Mouse (Mus musculus) kidney, adult 2 months (tissue): Measurements from ENCODE around the gene Drg1. TPM values are rescaled to one million over a fixed set of nuclear protein-coding genes. Genes with fewer than 3 reads are reported as not detected.
A peak's percentile ranks its signal among the peaks of the same experiment; 100 is the strongest.

Source experiments
- DNase-seq: peaks from one replicate; pipeline ENCODE4 v3.0.0; 2021
- H3K27ac ChIP-seq: fragments of 200-500 bp; 2 replicates; pipeline ENCODE4 v1.5.1; 2012; ENCODE audit warnings: low read depth, low read length, control low read depth, inconsistent platforms; ENCODE audit not compliant: insufficient read depth
- H3K27me3 ChIP-seq: fragments of 200-500 bp; replicated peaks from 2 replicates; pipeline ENCODE4 v1.6.1; 2012; ENCODE audit warnings: mild to moderate bottlenecking, moderate library complexity, low read length, inconsistent platforms; ENCODE audit not compliant: control insufficient read depth, insufficient read depth
- H3K36me3 ChIP-seq: fragments of 200-500 bp; 2 replicates; pipeline ENCODE4 v1.6.1; 2012; ENCODE audit warnings: mild to moderate bottlenecking, moderate library complexity, low read length, inconsistent platforms; ENCODE audit not compliant: control insufficient read depth, insufficient read depth
- H3K4me1 ChIP-seq: fragments of 200-500 bp; 2 replicates; pipeline ENCODE4 v1.6.1; 2011; ENCODE audit warnings: low read length; ENCODE audit not compliant: control insufficient read depth, insufficient read depth
- H3K4me3 ChIP-seq: fragments of 200-500 bp; 2 replicates; pipeline ENCODE4 v1.5.1; 2011; ENCODE audit warnings: mild to moderate bottlenecking, low read depth, low read length, control low read depth; ENCODE audit not compliant: insufficient read depth
- CTCF ChIP-seq: fragments of 200-500 bp; conservative IDR thresholded peaks from 2 replicates; pipeline ENCODE4 v1.5.1; 2011; ENCODE audit warnings: low read depth, mild to moderate bottlenecking, control low read depth, low read length, moderate library complexity, mixed read lengths; ENCODE audit not compliant: insufficient read depth, insufficient read length
- POLR2A ChIP-seq: fragments of 200-500 bp; IDR thresholded peaks from one replicate; pipeline ENCODE4 v1.6.1; 2011; ENCODE audit warnings: low read depth, low read length, control low read depth
- WGBS: fragments of 180-500 bp; shearing (Covaris S2); methylation state at CpG from one replicate; pipeline ENCODE4 v1.1.7; 2018; 5-methylcytosine and 5-hydroxymethylcytosine counted together
- polyA plus RNA-seq: library from polyadenylated mRNA; depleted of rRNA; stranded (reverse); fragments of >200 nt; gene quantifications from 2 replicates; pipeline ENCODE4 v1.2.3, GENCODE M21; 2012

Gene Drg1
- polyA plus RNA-seq, 1 experiment = 28.4 TPM

DNA sequence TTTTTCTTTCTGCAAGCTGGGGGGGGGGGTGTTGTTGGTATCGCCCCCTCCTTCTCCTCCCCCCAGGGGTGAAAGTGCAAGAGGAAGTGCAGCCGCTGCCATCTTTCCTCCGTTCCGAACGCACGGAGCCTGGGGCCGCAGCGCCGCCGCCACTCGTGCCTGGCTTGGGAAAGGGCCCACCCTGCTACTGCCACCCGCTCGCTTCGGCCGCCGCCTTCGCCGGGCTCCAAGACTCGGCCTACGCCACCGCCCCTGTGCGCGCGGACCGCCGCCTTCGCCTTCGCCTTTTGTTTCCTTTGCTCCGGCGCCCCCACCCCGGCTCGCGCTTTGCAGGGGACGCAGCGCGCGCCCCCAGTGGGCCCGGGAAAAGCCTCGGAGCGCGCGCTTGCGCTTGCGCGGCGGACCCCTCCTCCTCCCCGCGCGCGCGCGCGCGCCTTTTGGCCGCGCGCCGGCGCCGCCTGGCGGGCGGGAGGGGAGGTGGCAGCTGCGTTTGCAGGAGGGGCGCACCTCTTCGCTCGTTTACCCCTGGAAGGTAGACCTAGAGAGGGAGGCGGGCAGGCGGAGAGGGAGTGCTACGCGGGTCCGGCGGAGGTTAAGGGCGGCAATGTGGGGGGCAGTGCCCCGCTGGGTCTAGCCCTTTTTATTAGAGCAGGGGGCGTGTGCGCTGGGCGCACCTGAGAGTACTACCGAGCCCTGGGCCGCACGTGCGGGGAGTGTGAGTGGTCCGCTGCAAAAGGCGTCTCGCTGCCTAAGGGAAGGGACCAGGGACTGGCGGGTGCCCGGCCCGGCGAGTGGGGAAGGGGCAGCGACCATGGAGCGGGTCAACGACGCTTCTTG lies 23.8 kb upstream of the Drg1 start:
- peak; percentile 18 for TF ChIP-seq POLR2A
- TF ChIP-seq CTCF = peak; percentile 54
- Histone ChIP-seq H3K4me3 (peak overlapping the region; percentile 92), H3K27me3 (no peaks in the 10 kb centered on the region), H3K4me1 (peaks cover 18% of the 10 kb centered on the region), H3K27ac (peak overlapping the region; percentile 98), H3K36me3 (peaks cover 7% of the 10 kb centered on the region; the same call in 1 of the 2 replicates)
- peak; percentile 87 for DNase-seq
- under 1% methylated on average over 91 of the region's 92 CpGs for WGBS

GRCm38 (mm10) chr11:3289302-3289802 lies 23.1 kb upstream of the Drg1 start:
- peak overlapping the region; percentile 98 for H3K27ac ChIP-seq
- TF ChIP-seq POLR2A (no peak), CTCF (no peak)
- H3K4me1 ChIP-seq = peaks cover 18% of the 10 kb centered on the region
- no peaks in the 10 kb centered on the region for H3K27me3 ChIP-seq
- peaks cover 4% of the 10 kb centered on the region; the same call in 1 of the 2 replicates for H3K36me3 ChIP-seq
- under 1% methylated on average over 39 of the region's 40 CpGs for WGBS
- H3K4me3 ChIP-seq = peak overlapping the region; percentile 92
- peak; percentile 83 for DNase-seq

GRCm38 (mm10) chr11:3288521-3289301 lies 22.5 kb upstream of the Drg1 start, which contains the start of gene Patz1:
Patz1 (plus strand) TSS chr11:3288874.
- H3K36me3 ChIP-seq = peaks cover 3% of the 10 kb centered on the region; the same call in 1 of the 2 replicates
- under 1% methylated on average over 41 of the region's 41 CpGs for WGBS

GRCm38 (mm10) chr11:3287921-3288320 lies 21.7 kb upstream of the Drg1 start:
- Histone ChIP-seq H3K4me1 (peaks cover 18% of the 10 kb centered on the region), H3K27ac (peak overlapping the region; percentile 98), H3K36me3 (no peaks in the 10 kb centered on the region), H3K4me3 (no peak overlapping the region), H3K27me3 (no peaks in the 10 kb centered on the region)
- TF ChIP-seq CTCF = no peak
- peak; percentile 76 for DNase-seq
- WGBS = 37% methylated on average over 5 of the region's 5 CpGs

More at GRCm38 (mm10) chr11:3288521-3289301, 22.5 kb upstream of the Drg1 start, which contains the start of gene Patz1:
- Histone ChIP-seq H3K27ac (peak within 1 kb of the TSS; percentile 98), H3K4me3 (peak within 1 kb of the TSS; percentile 92), H3K4me1 (peaks cover 18% of the 10 kb centered on the region), H3K27me3 (no peaks in the 10 kb centered on the region)
- DNase-seq = peak; percentile 75
- TF ChIP-seq CTCF = no peak
- peak; percentile 61 for TF ChIP-seq POLR2A

- TF ChIP-seq POLR2A (no peak), CTCF (no peak)
- 40% methylated on average over 6 of the region's 6 CpGs for WGBS
- peak overlapping the region; percentile 98; the same call in 1 of the 2 replicates for H3K27ac ChIP-seq
Observed at GRCm38 (mm10) chr11:3287131-3287530, 20.9 kb upstream of the Drg1 start.

DNA sequence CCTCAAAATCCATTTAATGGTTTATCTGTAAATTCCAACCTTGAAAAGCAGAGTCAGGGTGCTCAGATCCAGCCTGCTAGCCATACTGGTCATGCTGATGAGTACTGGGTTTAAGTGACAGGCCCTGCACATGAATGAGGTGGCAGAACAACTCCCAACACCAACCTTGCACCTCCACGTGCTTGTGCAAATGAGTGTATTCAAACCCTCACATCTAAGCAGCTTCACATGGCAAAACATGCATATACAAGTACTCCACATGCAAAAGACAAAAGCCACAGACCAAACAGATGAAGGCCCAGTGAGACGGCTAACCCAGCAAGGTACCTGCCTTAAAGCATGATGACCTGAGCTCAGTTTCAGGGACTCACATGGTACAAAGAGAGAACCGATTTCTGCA lies 19.7 kb upstream of the Drg1 start:
- Histone ChIP-seq H3K4me3 (no peak overlapping the region), H3K27ac (no peak overlapping the region), H3K4me1 (peaks cover 9% of the 10 kb centered on the region; the same call in 1 of the 2 replicates), H3K27me3 (no peaks in the 10 kb centered on the region), H3K36me3 (no peaks in the 10 kb centered on the region)
- DNase-seq = no peak
- 90% methylated on average over 3 of the region's 3 CpGs for WGBS
- TF ChIP-seq POLR2A (no peak), CTCF (no peak)

More at GRCm38 (mm10) chr11:3287131-3287530, 20.9 kb upstream of the Drg1 start:
- H3K4me3 ChIP-seq = no peak overlapping the region
- peak; percentile 47 for DNase-seq
- peaks cover 18% of the 10 kb centered on the region for H3K4me1 ChIP-seq
- H3K36me3 ChIP-seq = no peaks in the 10 kb centered on the region
- H3K27me3 ChIP-seq = no peaks in the 10 kb centered on the region

DNA sequence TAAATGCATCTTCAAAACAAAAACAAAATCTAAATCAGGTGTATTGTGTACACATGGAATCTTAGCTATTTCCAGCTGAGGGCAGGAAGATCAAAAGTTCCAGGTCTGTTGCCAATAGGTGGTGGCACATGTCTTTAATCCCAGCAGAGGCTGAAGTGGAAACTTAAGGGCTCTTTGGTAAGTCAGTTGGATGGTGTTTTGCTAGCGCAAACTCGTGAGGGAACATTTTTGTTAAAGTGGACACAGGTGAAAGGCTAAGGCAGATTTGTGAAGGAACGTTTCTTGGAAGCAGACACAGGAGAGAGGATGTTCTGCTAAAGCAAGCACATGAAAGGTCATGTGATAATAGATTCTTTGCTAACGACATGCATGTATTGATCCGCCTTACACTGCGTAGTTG lies 17.4 kb upstream of the Drg1 start:
- Histone ChIP-seq H3K4me3 (no peak overlapping the region), H3K4me1 (peaks cover 8% of the 10 kb centered on the region; the same call in 1 of the 2 replicates), H3K27ac (no peak overlapping the region), H3K36me3 (no peaks in the 10 kb centered on the region), H3K27me3 (no peaks in the 10 kb centered on the region)
- no peak for TF ChIP-seq POLR2A
- no peak for TF ChIP-seq CTCF
- no peak for DNase-seq
- 95% methylated on average over 6 of the region's 6 CpGs for WGBS
